Mouse (Mus musculus) spleen, postnatal 4 days (tissue): ENCODE measurements around the gene Qdpr.

ENCODE experiments used
- DNase-seq, 2 experiments: peaks; one replicate each; pipeline ENCODE4 v3.0.0; 2022; ENCODE audit warnings: low spot score in 2 of 2

Qdpr gene

GRCm38 (mm10) chr5:45449831-45450716 is at the start of gene Qdpr:
Gene Qdpr, minus strand, starts transcription at chr5:45450236.
- DNase-seq: peak; percentile 94 to 95

GRCm38 (mm10) chr5:45497564-45497963 is 47.5 kb upstream of the Qdpr start:
- no peak for DNase-seq

- DNase-seq: no peak
Observed at GRCm38 (mm10) chr5:45496930-45497550, 47.0 kb upstream of the Qdpr start.

GRCm38 (mm10) chr5:45496479-45496878 is 46.4 kb upstream of the Qdpr start:
- no peak for DNase-seq

- no peak for DNase-seq
Observed at GRCm38 (mm10) chr5:45496042-45496441, 46.0 kb upstream of the Qdpr start.

GRCm38 (mm10) chr5:45495429-45495975 is 45.5 kb upstream of the Qdpr start:
- no peak for DNase-seq

GRCm38 (mm10) chr5:45494093-45494755 is 44.2 kb upstream of the Qdpr start:
- DNase-seq: no peak

GRCm38 (mm10) chr5:45493191-45494092 is 43.4 kb upstream of the Qdpr start, which contains the start of gene Lap3:
Gene Lap3, plus strand, starts transcription at chr5:45493374.
- peak; percentile 97 to 98 for DNase-seq

GRCm38 (mm10) chr5:45491776-45492175 is 41.7 kb upstream of the Qdpr start:
- DNase-seq: no peak

GRCm38 (mm10) chr5:45483654-45484053 is 33.6 kb upstream of the Qdpr start:
- no peak for DNase-seq

GRCm38 (mm10) chr5:45482607-45483006 is 32.6 kb upstream of the Qdpr start:
- no peak for DNase-seq

- no peak for DNase-seq
Observed at GRCm38 (mm10) chr5:45481125-45481524, 31.1 kb upstream of the Qdpr start.

- DNase-seq: no peak
Observed at GRCm38 (mm10) chr5:45480066-45480465, 30.0 kb upstream of the Qdpr start.

- no peak for DNase-seq
Observed at GRCm38 (mm10) chr5:45477601-45478000, 27.6 kb upstream of the Qdpr start.

- DNase-seq: no peak
Observed at GRCm38 (mm10) chr5:45476288-45476687, 26.3 kb upstream of the Qdpr start.

GRCm38 (mm10) chr5:45475771-45476170 is 25.7 kb upstream of the Qdpr start:
- no peak for DNase-seq

- DNase-seq: no peak
Observed at GRCm38 (mm10) chr5:45474758-45475157, 24.7 kb upstream of the Qdpr start.

GRCm38 (mm10) chr5:45474215-45474614 is 24.2 kb upstream of the Qdpr start:
- DNase-seq: no peak

GRCm38 (mm10) chr5:45473521-45473920 is 23.5 kb upstream of the Qdpr start:
- DNase-seq: no peak

GRCm38 (mm10) chr5:45472880-45473450 is 22.9 kb upstream of the Qdpr start:
- no peak for DNase-seq

- no peak for DNase-seq
Observed at GRCm38 (mm10) chr5:45454456-45454855, 4.4 kb upstream of the Qdpr start.
